Mouse (Mus musculus) bone marrow macrophage, adult 2 months (primary cell): ENCODE results near the gene Reep1.

ENCODE experiments used
- CTCF ChIP-seq: IDR thresholded peaks from 2 replicates; pipeline ENCODE4 v1.5.1; 2012; ENCODE audit warnings: low read depth, mild to moderate bottlenecking, low read length, moderate library complexity
- POLR2A ChIP-seq: IDR thresholded peaks from 2 replicates; pipeline ENCODE4 v1.6.1; 2012; ENCODE audit warnings: mild to moderate bottlenecking, low read depth, low read length, borderline replicate concordance

DNA sequence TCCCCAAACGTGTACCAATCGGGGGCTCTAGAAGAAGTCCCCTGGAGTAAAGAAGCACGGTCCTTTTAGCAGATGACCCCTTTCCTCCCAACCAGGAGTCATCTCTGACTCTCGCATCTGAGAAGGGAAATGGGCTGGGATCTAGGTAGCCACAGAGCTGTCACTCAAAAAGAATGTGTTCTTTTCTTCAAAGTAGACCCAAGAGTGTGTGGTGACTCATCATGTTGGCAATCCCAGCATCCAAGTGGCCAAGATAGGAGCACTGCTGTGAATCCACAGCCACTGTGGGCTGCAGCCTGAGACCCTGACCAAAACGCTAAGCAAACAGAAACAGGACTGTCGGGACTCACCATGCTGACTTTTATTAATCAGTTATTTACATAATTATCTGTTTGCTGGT is 37.6 kb downstream of the Reep1 start:
- no peak for TF ChIP-seq POLR2A
- TF ChIP-seq CTCF = no peak
